Mouse (Mus musculus) heart, embryonic 15.5 days (tissue): ENCODE results near the gene Slc41a1. TPM values are rescaled to one million over a fixed set of nuclear protein-coding genes. Genes with fewer than 3 reads are reported as not detected.

Source experiments
- ATAC-seq: fragments of 200-750 bp; cut with Nextera tagmentation; replicated peaks from 2 replicates; pipeline ENCODE4 v1.8.0; 2017; ENCODE audit warnings: low read depth, moderate TSS enrichment; ENCODE audit not compliant: insufficient number of reproducible peaks, insufficient read depth, low FRiP score
- H3K27ac ChIP-seq: fragments of 300-500 bp; sonication (generic); 2 replicates; pipeline ENCODE4 v1.5.1; 2015; ENCODE audit warnings: mild to moderate bottlenecking, inconsistent platforms
- H3K27me3 ChIP-seq: fragments of 300-500 bp; sonication (generic); 2 replicates; pipeline ENCODE4 v1.6.1; 2015; ENCODE audit warnings: inconsistent platforms
- H3K36me3 ChIP-seq: fragments of 300-500 bp; sonication (generic); 2 replicates; pipeline ENCODE4 v1.6.1; 2015; ENCODE audit warnings: mild to moderate bottlenecking, inconsistent platforms
- H3K4me1 ChIP-seq: fragments of 300-500 bp; sonication (generic); replicated peaks from 2 replicates; pipeline ENCODE4 v1.6.1; 2015; ENCODE audit warnings: inconsistent platforms
- H3K4me2 ChIP-seq: fragments of 300-500 bp; sonication (generic); 2 replicates; pipeline ENCODE4 v1.6.1; 2015; ENCODE audit warnings: inconsistent platforms, mild to moderate bottlenecking, moderate library complexity
- H3K4me3 ChIP-seq: fragments of 300-500 bp; sonication (generic); 2 replicates; pipeline ENCODE4 v1.5.1; 2015; ENCODE audit warnings: mild to moderate bottlenecking, inconsistent platforms
- H3K9ac ChIP-seq: fragments of 300-500 bp; sonication (generic); 2 replicates; pipeline ENCODE4 v1.6.1; 2015; ENCODE audit warnings: mild to moderate bottlenecking, inconsistent platforms
- H3K9me3 ChIP-seq: fragments of 300-500 bp; sonication (generic); replicated peaks from 2 replicates; pipeline ENCODE4 v1.6.1; 2016; ENCODE audit warnings: inconsistent platforms
- WGBS: fragments of 180-500 bp; shearing (Covaris S2); methylation state at CpG from one replicate; pipeline ENCODE4 v1.1.7; 2015; ENCODE audit warnings: mixed read lengths; 5-methylcytosine and 5-hydroxymethylcytosine counted together
- polyA plus RNA-seq: library from polyadenylated mRNA; unstranded; fragments of >200 nt; fragmentation: Nextera tagmentation; extraction: Ambion mirVana; gene quantifications from 2 replicates; pipeline ENCODE4 v1.2.1, GENCODE M21; 2015

Slc41a1 gene
- 8.9 and 11.4 TPM in 2 replicates for polyA plus RNA-seq

GRCm38 (mm10) chr1:131827207-131827786, at the start of gene Slc41a1:
Gene Slc41a1, plus strand, starts transcription at chr1:131827493.
- Histone ChIP-seq H3K27ac (peak within 1 kb of the TSS; percentile 86), H3K4me1 (peaks cover 12% of the 10 kb centered on the region), H3K9ac (peak within 1 kb of the TSS; percentile 77), H3K4me3 (peak within 1 kb of the TSS; percentile 86), H3K4me2 (peak within 1 kb of the TSS; percentile 75), H3K36me3 (no peaks in the 10 kb centered on the region; the same call in 1 of the 2 replicates), H3K27me3 (no peaks in the 10 kb centered on the region), H3K9me3 (no peaks in the 10 kb centered on the region)
- peak; percentile 16 for ATAC-seq
- 4% methylated on average over 25 of the region's 25 CpGs for WGBS

GRCm38 (mm10) chr1:131794591-131794990, 32.7 kb upstream of the Slc41a1 start:
- ATAC-seq, result no peak

GRCm38 (mm10) chr1:131795171-131795570, 32.1 kb upstream of the Slc41a1 start:
- no peak for ATAC-seq

More at GRCm38 (mm10) chr1:131794591-131794990, 32.7 kb upstream of the Slc41a1 start:
- Histone ChIP-seq H3K27ac (no peak overlapping the region), H3K4me2 (no peak overlapping the region), H3K9me3 (no peaks in the 10 kb centered on the region), H3K27me3 (peaks cover 6% of the 10 kb centered on the region), H3K4me1 (no peaks in the 10 kb centered on the region; the same call in 1 of the 2 replicates), H3K9ac (no peak overlapping the region), H3K4me3 (no peak overlapping the region), H3K36me3 (no peaks in the 10 kb centered on the region)
- WGBS, result 40% methylated on average over 3 of the region's 3 CpGs

GRCm38 (mm10) chr1:131797202-131797909, 29.9 kb upstream of the Slc41a1 start, which contains the start of gene Pm20d1:
Gene Pm20d1, plus strand, starts transcription at chr1:131797381.
- H3K27me3 ChIP-seq, result peaks cover 6% of the 10 kb centered on the region
- no peaks in the 10 kb centered on the region for H3K36me3 ChIP-seq
- H3K4me1 ChIP-seq, result no peaks in the 10 kb centered on the region; the same call in 1 of the 2 replicates
- peak within 1 kb of the TSS; percentile 36 for H3K4me3 ChIP-seq
- peak within 1 kb of the TSS; percentile 39 for H3K27ac ChIP-seq
- no peaks in the 10 kb centered on the region for H3K9me3 ChIP-seq
- peak; percentile 80 for ATAC-seq
- peak within 1 kb of the TSS; percentile 16 for H3K9ac ChIP-seq
- WGBS, result 6% methylated on average over 26 of the region's 26 CpGs
- peak within 1 kb of the TSS; percentile 58 for H3K4me2 ChIP-seq

More at GRCm38 (mm10) chr1:131795171-131795570, 32.1 kb upstream of the Slc41a1 start:
- Histone ChIP-seq H3K27me3 (peaks cover 6% of the 10 kb centered on the region), H3K36me3 (no peaks in the 10 kb centered on the region), H3K4me1 (no peaks in the 10 kb centered on the region; the same call in 1 of the 2 replicates), H3K4me2 (no peak overlapping the region), H3K27ac (no peak overlapping the region), H3K9ac (no peak overlapping the region), H3K4me3 (no peak overlapping the region), H3K9me3 (no peaks in the 10 kb centered on the region)
- WGBS, result 84% methylated on average over 3 of the region's 3 CpGs

GRCm38 (mm10) chr1:131800001-131800400, 27.3 kb upstream of the Slc41a1 start:
- Histone ChIP-seq H3K27me3 (peaks cover 6% of the 10 kb centered on the region), H3K36me3 (no peaks in the 10 kb centered on the region), H3K4me2 (no peak overlapping the region), H3K4me3 (no peak overlapping the region), H3K4me1 (no peaks in the 10 kb centered on the region; the same call in 1 of the 2 replicates), H3K9me3 (no peaks in the 10 kb centered on the region), H3K9ac (no peak overlapping the region), H3K27ac (no peak overlapping the region)
- no peak for ATAC-seq
- 59% methylated on average over 1 of the region's 1 CpGs for WGBS

- ATAC-seq, result no peak
- Histone ChIP-seq H3K36me3 (no peaks in the 10 kb centered on the region), H3K4me2 (no peak overlapping the region), H3K27ac (no peak overlapping the region), H3K27me3 (peaks cover 6% of the 10 kb centered on the region), H3K9ac (no peak overlapping the region), H3K4me3 (no peak overlapping the region), H3K9me3 (no peaks in the 10 kb centered on the region), H3K4me1 (no peaks in the 10 kb centered on the region; the same call in 1 of the 2 replicates)
- WGBS, result 90% methylated on average over 8 of the region's 8 CpGs
Observed at GRCm38 (mm10) chr1:131801071-131801470, 26.2 kb upstream of the Slc41a1 start.

- H3K27ac ChIP-seq, result no peak overlapping the region
- ATAC-seq, result no peak
- H3K27me3 ChIP-seq, result peaks cover 6% of the 10 kb centered on the region
- H3K4me1 ChIP-seq, result no peaks in the 10 kb centered on the region
- no peaks in the 10 kb centered on the region for H3K9me3 ChIP-seq
- WGBS, result 64% methylated on average over 5 of the region's 5 CpGs
- no peak overlapping the region for H3K4me2 ChIP-seq
- no peaks in the 10 kb centered on the region for H3K36me3 ChIP-seq
- H3K9ac ChIP-seq, result no peak overlapping the region
- no peak overlapping the region for H3K4me3 ChIP-seq
Observed at GRCm38 (mm10) chr1:131802652-131803051, 24.6 kb upstream of the Slc41a1 start.

GRCm38 (mm10) chr1:131804166-131804565, 23.1 kb upstream of the Slc41a1 start:
- no peaks in the 10 kb centered on the region for H3K36me3 ChIP-seq
- no peaks in the 10 kb centered on the region for H3K9me3 ChIP-seq
- no peaks in the 10 kb centered on the region for H3K4me1 ChIP-seq
- H3K27me3 ChIP-seq, result no peaks in the 10 kb centered on the region; the same call in 1 of the 2 replicates
- no peak overlapping the region for H3K4me2 ChIP-seq
- no peak overlapping the region for H3K4me3 ChIP-seq
- WGBS, result 87% methylated on average over 3 of the region's 3 CpGs
- ATAC-seq, result no peak
- no peak overlapping the region for H3K9ac ChIP-seq
- no peak overlapping the region for H3K27ac ChIP-seq

- H3K9me3 ChIP-seq, result no peaks in the 10 kb centered on the region
- no peak for ATAC-seq
- H3K27ac ChIP-seq, result no peak overlapping the region
- H3K4me3 ChIP-seq, result no peak overlapping the region
- H3K9ac ChIP-seq, result no peak overlapping the region
- H3K36me3 ChIP-seq, result no peaks in the 10 kb centered on the region
- H3K4me2 ChIP-seq, result no peak overlapping the region
- WGBS, result 79% methylated on average over 1 of the region's 1 CpGs
- H3K4me1 ChIP-seq, result 0 out of 2 replicates have a peak, but pooled peaks cover 3% of the 10 kb centered on the region
- no peaks in the 10 kb centered on the region for H3K27me3 ChIP-seq
Observed at GRCm38 (mm10) chr1:131808986-131809385, 18.3 kb upstream of the Slc41a1 start.

- 69% methylated on average over 2 of the region's 2 CpGs for WGBS
- H3K9me3 ChIP-seq, result no peaks in the 10 kb centered on the region
- H3K9ac ChIP-seq, result no peak overlapping the region
- H3K27me3 ChIP-seq, result no peaks in the 10 kb centered on the region
- 0 out of 2 replicates have a peak, but pooled peaks cover 3% of the 10 kb centered on the region for H3K4me1 ChIP-seq
- H3K36me3 ChIP-seq, result no peaks in the 10 kb centered on the region
- H3K4me3 ChIP-seq, result no peak overlapping the region
- no peak overlapping the region for H3K4me2 ChIP-seq
- no peak overlapping the region for H3K27ac ChIP-seq
- ATAC-seq, result no peak
Observed at GRCm38 (mm10) chr1:131809651-131810050, 17.6 kb upstream of the Slc41a1 start.

- Histone ChIP-seq H3K27me3 (no peaks in the 10 kb centered on the region), H3K4me3 (no peak overlapping the region), H3K9ac (no peak overlapping the region), H3K27ac (no peak overlapping the region), H3K4me2 (no peak overlapping the region), H3K9me3 (no peaks in the 10 kb centered on the region), H3K36me3 (no peaks in the 10 kb centered on the region), H3K4me1 (0 out of 2 replicates have a peak, but pooled peaks cover 3% of the 10 kb centered on the region)
- 77% methylated on average over 1 of the region's 1 CpGs for WGBS
- ATAC-seq, result no peak
Observed at GRCm38 (mm10) chr1:131811393-131811792, 15.9 kb upstream of the Slc41a1 start.
